Mouse (Mus musculus) bone marrow macrophage, adult 2 months (primary cell): ENCODE data around the gene Slc43a3. TPM values are rescaled to one million over a fixed set of nuclear protein-coding genes. Genes with fewer than 3 reads are reported as not detected.

ENCODE experiments used
- H3K27ac ChIP-seq: 2 replicates; pipeline ENCODE4 v1.5.1; 2012; ENCODE audit warnings: low read depth, low read length; ENCODE audit not compliant: insufficient read depth
- H3K4me1 ChIP-seq: 2 replicates; pipeline ENCODE4 v1.6.1; 2012; ENCODE audit warnings: low read length; ENCODE audit not compliant: control insufficient read depth, insufficient read depth
- H3K4me3 ChIP-seq: 2 replicates; pipeline ENCODE4 v1.5.1; 2012; ENCODE audit warnings: mild to moderate bottlenecking, low read length, moderate library complexity; ENCODE audit not compliant: insufficient read depth
- CTCF ChIP-seq: IDR thresholded peaks from 2 replicates; pipeline ENCODE4 v1.5.1; 2012; ENCODE audit warnings: low read depth, mild to moderate bottlenecking, low read length, moderate library complexity
- POLR2A ChIP-seq: IDR thresholded peaks from 2 replicates; pipeline ENCODE4 v1.6.1; 2012; ENCODE audit warnings: mild to moderate bottlenecking, low read depth, low read length, borderline replicate concordance
- polyA plus RNA-seq: library from polyadenylated mRNA; stranded (reverse); fragments of >200 nt; gene quantifications from 2 replicates; pipeline ENCODE4 v1.2.4, GENCODE M21; 2012; ENCODE audit not compliant: missing spikeins, insufficient read depth, insufficient read length

Slc43a3 gene
- polyA plus RNA-seq, 1 experiment = 15.3 TPM

DNA sequence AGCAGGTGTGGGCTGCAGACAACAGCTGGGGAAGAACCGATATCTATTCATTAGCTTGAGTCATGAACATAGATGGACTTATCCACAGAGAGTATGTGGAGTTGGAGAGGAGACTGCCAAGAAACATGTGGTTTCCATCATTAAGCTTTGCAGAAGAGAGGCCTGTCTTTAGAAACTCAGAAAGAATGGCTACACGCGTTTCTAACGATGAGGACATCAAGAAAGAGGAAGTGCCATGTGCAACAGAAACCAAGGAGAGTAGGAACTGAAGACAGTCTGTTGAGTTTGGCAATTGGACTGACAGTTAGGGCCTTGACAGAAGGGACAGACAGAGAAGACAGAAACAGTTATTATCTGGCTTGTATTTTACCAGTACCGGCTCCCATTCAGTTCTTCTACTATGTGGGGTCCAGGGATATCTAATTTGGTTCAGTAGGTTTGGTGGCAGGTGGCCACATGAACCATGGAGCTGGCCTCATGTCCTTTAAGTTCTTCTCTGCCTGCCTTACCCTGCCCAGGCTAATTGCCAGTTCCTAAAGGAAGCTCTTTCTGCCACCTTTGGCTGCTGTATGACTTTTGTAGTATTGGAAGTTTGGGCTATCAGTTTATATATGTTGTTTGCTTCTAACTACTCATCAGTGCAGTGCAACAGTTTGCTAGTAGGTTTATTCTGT, 31.1 kb downstream of the Slc43a3 start:
- Histone ChIP-seq H3K4me3 (no peak overlapping the region), H3K27ac (peak overlapping the region; percentile 25; the same call in 1 of the 2 replicates), H3K4me1 (peaks cover 6% of the 10 kb centered on the region)
- TF ChIP-seq POLR2A (no peak), CTCF (no peak)

DNA sequence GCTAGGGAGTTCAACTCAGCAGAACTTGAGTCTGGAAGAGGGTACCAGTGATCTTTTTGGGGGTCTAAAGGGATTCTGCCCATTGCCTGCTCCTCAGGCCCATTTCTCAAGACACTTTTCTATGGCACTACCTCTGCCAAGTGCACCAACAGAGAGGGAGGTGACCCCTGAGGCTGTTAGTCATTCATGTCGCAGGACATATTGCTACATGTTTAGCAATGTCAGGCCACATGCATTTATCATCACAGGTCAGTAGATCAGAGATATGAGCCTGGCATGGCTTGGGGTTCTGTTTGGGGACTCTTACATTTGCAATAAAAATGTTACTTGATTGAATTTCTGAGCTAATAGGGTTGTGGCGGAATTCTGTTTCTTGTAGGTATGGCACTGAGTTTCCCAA, 39.2 kb downstream of the Slc43a3 start:
- no peak for TF ChIP-seq POLR2A
- no peak for TF ChIP-seq CTCF
- Histone ChIP-seq H3K4me1 (no peaks in the 10 kb centered on the region), H3K27ac (no peak overlapping the region), H3K4me3 (no peak overlapping the region)

DNA sequence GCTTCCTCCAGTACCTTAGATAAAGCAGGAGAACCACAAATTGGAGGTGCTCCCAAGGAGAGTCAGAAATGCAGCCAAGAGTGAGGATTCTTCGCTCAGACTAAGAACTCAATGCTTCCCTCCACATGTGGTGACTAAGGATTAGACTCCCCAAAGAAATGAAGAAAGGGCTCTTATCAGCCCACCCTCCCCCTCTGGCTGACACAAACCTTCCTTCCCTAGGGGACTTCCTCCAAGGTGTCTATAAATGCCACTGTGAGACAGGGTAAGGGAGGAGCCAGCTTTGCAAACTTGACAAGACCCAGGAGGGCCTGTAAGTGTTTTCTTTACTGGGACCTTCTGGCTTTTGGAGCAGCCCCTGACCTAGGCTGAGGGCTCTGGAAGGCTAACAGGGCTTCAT, 43.8 kb downstream of the Slc43a3 start, which contains the start of gene Prg2:
Prg2 (plus strand) TSS at position 274 of the 400 bp plus-strand sequence.
- no peak within 1 kb of the TSS for H3K27ac ChIP-seq
- no peaks in the 10 kb centered on the region for H3K4me1 ChIP-seq
- TF ChIP-seq CTCF (no peak), POLR2A (no peak)
- no peak within 1 kb of the TSS for H3K4me3 ChIP-seq

DNA sequence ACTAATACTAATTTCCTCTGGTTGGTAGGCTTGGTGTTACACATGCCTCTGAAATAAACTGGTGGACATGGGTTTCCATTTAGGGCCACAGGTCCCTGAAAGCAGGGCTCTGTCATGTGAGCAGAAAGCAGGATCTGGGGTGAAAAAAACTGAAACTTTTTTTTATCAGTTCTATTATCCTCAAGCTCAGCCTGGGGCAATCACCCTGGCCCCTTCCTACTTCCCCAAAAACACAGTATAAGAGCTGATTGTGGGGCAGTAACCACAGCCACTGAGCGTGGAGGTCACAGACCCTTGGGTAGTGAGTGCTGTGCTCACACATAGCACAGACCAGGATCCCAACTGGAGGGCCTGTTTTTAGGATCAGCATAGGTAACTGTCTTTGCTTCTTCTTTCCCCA, 51.6 kb downstream of the Slc43a3 start, which contains the start of gene Prg3:
Prg3 (plus strand) TSS at position 286 of the 400 bp plus-strand sequence.
- Histone ChIP-seq H3K27ac (no peak within 1 kb of the TSS), H3K4me1 (no peaks in the 10 kb centered on the region), H3K4me3 (no peak within 1 kb of the TSS)
- TF ChIP-seq POLR2A (no peak), CTCF (no peak)

GRCm38 (mm10) chr2:84996376-84996775, 60.0 kb downstream of the Slc43a3 start:
- no peak overlapping the region for H3K27ac ChIP-seq
- no peak overlapping the region for H3K4me3 ChIP-seq
- peaks cover 11% of the 10 kb centered on the region for H3K4me1 ChIP-seq
- TF ChIP-seq CTCF (no peak), POLR2A (no peak)

- 0 out of 2 replicates have a peak overlapping the region, but pooled peaks have one; percentile 21 for H3K27ac ChIP-seq
- TF ChIP-seq CTCF (no peak), POLR2A (no peak)
- peaks cover 11% of the 10 kb centered on the region for H3K4me1 ChIP-seq
- H3K4me3 ChIP-seq = no peak overlapping the region
Observed at GRCm38 (mm10) chr2:84999486-85000181, 63.3 kb downstream of the Slc43a3 start.

- TF ChIP-seq POLR2A (no peak), CTCF (no peak)
- Histone ChIP-seq H3K27ac (no peak overlapping the region), H3K4me1 (peaks cover 11% of the 10 kb centered on the region), H3K4me3 (no peak overlapping the region)
Observed at GRCm38 (mm10) chr2:85001497-85001896, 65.1 kb downstream of the Slc43a3 start.

DNA sequence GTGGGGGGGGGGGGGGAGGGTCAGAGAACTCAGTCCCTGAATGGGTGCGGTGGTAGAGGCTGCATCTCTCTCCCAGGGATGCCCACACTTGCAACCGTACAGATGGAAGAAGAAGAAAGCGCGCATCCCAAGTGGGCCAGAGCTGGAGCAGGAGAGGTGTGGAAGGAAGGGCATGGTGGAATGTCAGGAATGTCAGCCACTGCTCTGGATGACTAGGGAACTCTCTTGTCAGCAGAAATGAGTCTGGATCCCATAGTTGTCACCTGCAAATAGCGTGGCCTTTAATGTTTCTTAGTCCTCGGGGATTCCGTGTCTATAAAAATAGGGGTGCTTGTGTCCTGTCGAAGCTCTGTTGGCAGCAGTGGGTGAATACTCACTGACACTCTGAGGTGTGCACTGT, 66.2 kb downstream of the Slc43a3 start:
- no peak for TF ChIP-seq CTCF
- no peak overlapping the region for H3K27ac ChIP-seq
- H3K4me1 ChIP-seq = peaks cover 11% of the 10 kb centered on the region
- no peak overlapping the region for H3K4me3 ChIP-seq

DNA sequence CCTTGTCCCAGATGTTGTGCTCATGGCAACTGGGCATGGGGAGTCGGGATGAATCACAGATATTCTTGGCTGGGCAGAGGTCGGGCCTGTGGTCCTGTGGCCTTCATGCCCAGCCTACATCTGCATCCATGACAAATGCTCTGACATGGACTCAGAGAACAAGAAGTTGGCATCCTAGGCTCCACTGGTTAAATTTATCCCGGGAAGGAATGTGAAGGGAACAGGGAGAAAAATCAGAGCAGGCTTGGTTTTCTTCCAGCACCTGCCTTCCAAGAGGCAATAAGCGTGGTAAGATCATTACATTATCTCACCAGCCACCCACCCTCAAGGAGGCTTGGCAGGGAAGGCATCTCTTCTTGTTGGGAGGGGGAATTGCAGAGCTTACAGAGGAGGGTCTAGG, 68.0 kb downstream of the Slc43a3 start:
- no peak for TF ChIP-seq POLR2A
- TF ChIP-seq CTCF = no peak
- Histone ChIP-seq H3K27ac (no peak overlapping the region), H3K4me3 (no peak overlapping the region), H3K4me1 (peaks cover 7% of the 10 kb centered on the region)

GRCm38 (mm10) chr2:85006600-85006999, 70.2 kb downstream of the Slc43a3 start:
- Histone ChIP-seq H3K4me3 (no peak overlapping the region), H3K4me1 (no peaks in the 10 kb centered on the region), H3K27ac (no peak overlapping the region)
- no peak for TF ChIP-seq CTCF
- TF ChIP-seq POLR2A = no peak
